Mouse (Mus musculus) hindbrain, postnatal 0 days (tissue): ENCODE data around the gene Elfn2. TPM values are rescaled to one million over a fixed set of nuclear protein-coding genes. Genes with fewer than 3 reads are reported as not detected.

Source experiments
- ATAC-seq: fragments of 200-750 bp; cut with Nextera tagmentation; 2 replicates; pipeline ENCODE4 v1.8.0; 2017; ENCODE audit warnings: mild to moderate bottlenecking, moderate TSS enrichment, moderate library complexity
- DNase-seq: peaks from one replicate; pipeline ENCODE4 v3.0.0-alpha.2; 2015; ENCODE audit warnings: low spot score
- H3K27ac ChIP-seq: fragments of 300-500 bp; sonication (generic); 2 replicates; pipeline ENCODE4 v1.5.1; 2014; ENCODE audit warnings: mild to moderate bottlenecking
- H3K27me3 ChIP-seq: fragments of 300-500 bp; sonication (generic); 2 replicates; pipeline ENCODE4 v1.6.1; 2014; ENCODE audit warnings: low read length, mixed read lengths; ENCODE audit not compliant: insufficient read depth
- H3K36me3 ChIP-seq: fragments of 300-500 bp; sonication (generic); 2 replicates; pipeline ENCODE4 v1.6.1; 2014; ENCODE audit warnings: low read length, mixed read lengths; ENCODE audit not compliant: insufficient read depth
- H3K4me1 ChIP-seq: fragments of 300-500 bp; sonication (generic); 2 replicates; pipeline ENCODE4 v1.6.1; 2014; ENCODE audit warnings: antibody characterized with exemption, low read length, mixed read lengths; ENCODE audit not compliant: insufficient read depth
- H3K4me2 ChIP-seq: fragments of 300-500 bp; sonication (generic); 2 replicates; pipeline ENCODE4 v1.6.1; 2014; ENCODE audit warnings: low read depth, mild to moderate bottlenecking, low read length, moderate library complexity, mixed read lengths
- H3K4me3 ChIP-seq: fragments of 300-500 bp; sonication (generic); 2 replicates; pipeline ENCODE4 v1.5.1; 2014; ENCODE audit warnings: low read length
- H3K9ac ChIP-seq: fragments of 300-500 bp; sonication (generic); replicated peaks from 2 replicates; pipeline ENCODE4 v1.6.1; 2014; ENCODE audit warnings: mild to moderate bottlenecking, low read length, moderate library complexity, mixed read lengths
- H3K9me3 ChIP-seq: fragments of 300-500 bp; sonication (generic); 2 replicates; pipeline ENCODE4 v1.6.1; 2016; ENCODE audit warnings: low read length, mixed read lengths
- CTCF ChIP-seq: IDR thresholded peaks from 2 replicates; pipeline ENCODE4 v1.5.1; 2016; ENCODE audit warnings: antibody characterized with exemption, control low read depth, low read depth
- WGBS: fragments of 180-500 bp; shearing (Covaris S2); extraction: QIAGEN DNeasy Blood & Tissue Kit; methylation state at CpG from one replicate; pipeline ENCODE4 v1.1.7; 2014; 5-methylcytosine and 5-hydroxymethylcytosine counted together
- polyA plus RNA-seq: library from polyadenylated mRNA; unstranded; fragments of >200 nt; fragmentation: Nextera tagmentation; extraction: Ambion mirVana; gene quantifications from 2 replicates; pipeline ENCODE4 v1.2.1, GENCODE M21; 2015
- total RNA-seq: library from RNA; depleted of rRNA; stranded (reverse); fragments of >200 nt; gene quantifications from 2 replicates; pipeline ENCODE4 v1.2.3, GENCODE M21; 2014

The Elfn2 gene
- total and polyA plus RNA-seq, 2 experiments from 2014 or later = 9.1 to 40.9 TPM

GRCm38 (mm10) chr15:78651169-78651568 lies 67.4 kb downstream of the Elfn2 start:
- peak; percentile 51 for DNase-seq
- no peak overlapping the region for H3K9ac ChIP-seq
- TF ChIP-seq CTCF = no peak
- H3K9me3 ChIP-seq = no peaks in the 10 kb centered on the region
- no peaks in the 10 kb centered on the region for H3K27me3 ChIP-seq
- H3K4me1 ChIP-seq = no peaks in the 10 kb centered on the region
- ATAC-seq = no peak
- H3K4me3 ChIP-seq = no peak overlapping the region
- 21% methylated on average over 4 of the region's 4 CpGs for WGBS
- H3K27ac ChIP-seq = no peak overlapping the region
- no peaks in the 10 kb centered on the region for H3K36me3 ChIP-seq
- H3K4me2 ChIP-seq = no peak overlapping the region

- Histone ChIP-seq H3K9ac (no peak overlapping the region), H3K4me3 (no peak overlapping the region), H3K4me2 (no peak overlapping the region), H3K27ac (no peak overlapping the region), H3K4me1 (no peaks in the 10 kb centered on the region), H3K36me3 (no peaks in the 10 kb centered on the region), H3K9me3 (no peaks in the 10 kb centered on the region), H3K27me3 (no peaks in the 10 kb centered on the region)
- TF ChIP-seq CTCF = no peak
- DNase-seq (no peak), ATAC-seq (no peak)
- 80% methylated on average over 4 of the region's 4 CpGs for WGBS
Observed at GRCm38 (mm10) chr15:78647746-78648145, 70.8 kb downstream of the Elfn2 start.

- no peak overlapping the region for H3K4me3 ChIP-seq
- H3K9ac ChIP-seq = no peak overlapping the region
- no peak overlapping the region for H3K27ac ChIP-seq
- no peaks in the 10 kb centered on the region for H3K36me3 ChIP-seq
- H3K4me2 ChIP-seq = no peak overlapping the region
- WGBS = 39% methylated on average over 8 of the region's 8 CpGs
- DNase-seq (no peak), ATAC-seq (no peak; the same call in none of the 2 replicates)
- no peaks in the 10 kb centered on the region for H3K9me3 ChIP-seq
- H3K4me1 ChIP-seq = no peaks in the 10 kb centered on the region
- H3K27me3 ChIP-seq = no peaks in the 10 kb centered on the region
- TF ChIP-seq CTCF = no peak
Observed at GRCm38 (mm10) chr15:78644606-78645005, 74.0 kb downstream of the Elfn2 start.

GRCm38 (mm10) chr15:78643633-78644032 lies 74.9 kb downstream of the Elfn2 start:
- WGBS = 23% methylated on average over 6 of the region's 6 CpGs
- Histone ChIP-seq H3K9me3 (no peaks in the 10 kb centered on the region), H3K4me3 (no peak overlapping the region), H3K4me2 (no peak overlapping the region), H3K27me3 (no peaks in the 10 kb centered on the region), H3K27ac (no peak overlapping the region), H3K4me1 (peaks cover 2% of the 10 kb centered on the region; the same call in 1 of the 2 replicates), H3K9ac (no peak overlapping the region), H3K36me3 (no peaks in the 10 kb centered on the region)
- no peak for TF ChIP-seq CTCF
- DNase-seq (no peak), ATAC-seq (no peak)

GRCm38 (mm10) chr15:78635231-78635630 lies 83.3 kb downstream of the Elfn2 start:
- TF ChIP-seq CTCF = no peak
- Histone ChIP-seq H3K4me3 (no peak overlapping the region), H3K36me3 (no peaks in the 10 kb centered on the region), H3K9ac (no peak overlapping the region), H3K9me3 (no peaks in the 10 kb centered on the region), H3K4me2 (no peak overlapping the region), H3K4me1 (peaks cover 32% of the 10 kb centered on the region; the same call in 1 of the 2 replicates), H3K27me3 (no peaks in the 10 kb centered on the region), H3K27ac (no peak overlapping the region; the same call in 1 of the 2 replicates)
- no peak for DNase-seq
- ATAC-seq = no peak
- WGBS = 33% methylated on average over 7 of the region's 7 CpGs

GRCm38 (mm10) chr15:78634095-78634737 lies 84.4 kb downstream of the Elfn2 start:
- peak; percentile 49 for TF ChIP-seq CTCF
- no peak overlapping the region for H3K9ac ChIP-seq
- H3K9me3 ChIP-seq = no peaks in the 10 kb centered on the region
- H3K27ac ChIP-seq = peak overlapping the region; percentile 32; the same call in 1 of the 2 replicates
- H3K4me3 ChIP-seq = no peak overlapping the region
- H3K4me1 ChIP-seq = peaks cover 32% of the 10 kb centered on the region; the same call in 1 of the 2 replicates
- 25% methylated on average over 10 of the region's 10 CpGs for WGBS
- peak; percentile 71 for ATAC-seq
- peak; percentile 93 for DNase-seq
- no peaks in the 10 kb centered on the region for H3K27me3 ChIP-seq
- H3K36me3 ChIP-seq = no peaks in the 10 kb centered on the region
- H3K4me2 ChIP-seq = no peak overlapping the region

DNA sequence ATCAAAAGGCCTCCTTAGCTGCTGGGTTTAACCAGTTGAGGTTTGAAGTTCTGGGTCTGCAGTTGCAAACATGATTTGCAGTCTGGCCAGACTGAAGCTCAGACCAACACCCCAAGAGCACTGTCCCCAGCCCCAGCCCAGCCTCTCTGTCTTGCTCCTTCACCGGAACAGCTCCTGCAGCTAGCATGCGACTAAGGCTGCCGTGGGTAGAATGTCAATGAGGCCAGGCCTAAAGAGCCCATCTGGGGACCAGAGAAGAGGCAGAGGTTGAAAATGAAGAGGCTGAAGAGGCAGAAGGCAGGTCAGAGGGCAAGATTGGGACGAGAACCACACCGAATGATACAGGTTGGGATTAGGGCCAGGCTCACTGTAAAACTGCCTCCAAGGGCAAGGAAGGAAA lies 85.2 kb downstream of the Elfn2 start:
- DNase-seq (peak; percentile 68), ATAC-seq (peak; percentile 22; the same call in 1 of the 2 replicates)
- no peaks in the 10 kb centered on the region for H3K27me3 ChIP-seq
- TF ChIP-seq CTCF = no peak
- WGBS = 24% methylated on average over 5 of the region's 5 CpGs
- peaks cover 29% of the 10 kb centered on the region; the same call in 1 of the 2 replicates for H3K4me1 ChIP-seq
- H3K9ac ChIP-seq = no peak overlapping the region
- peak overlapping the region; percentile 32; the same call in 1 of the 2 replicates for H3K27ac ChIP-seq
- H3K9me3 ChIP-seq = no peaks in the 10 kb centered on the region
- H3K4me2 ChIP-seq = no peak overlapping the region
- no peak overlapping the region for H3K4me3 ChIP-seq
- H3K36me3 ChIP-seq = no peaks in the 10 kb centered on the region
